Mouse (Mus musculus) neural tube, embryonic 14.5 days (tissue): ENCODE measurements around the gene Cnbp. TPM values are rescaled to one million over a fixed set of nuclear protein-coding genes. Genes with fewer than 3 reads are reported as not detected.

Source experiments
- ATAC-seq: fragments of 200-750 bp; cut with Nextera tagmentation; 2 replicates; pipeline ENCODE4 v1.8.0; 2017; ENCODE audit warnings: low read depth, mild to moderate bottlenecking, moderate TSS enrichment, moderate library complexity
- H3K27ac ChIP-seq: fragments of 300-500 bp; sonication (generic); 2 replicates; pipeline ENCODE4 v1.5.1; 2014; ENCODE audit warnings: low read depth, mild to moderate bottlenecking, control low read depth, low read length, moderate library complexity, mixed read lengths
- H3K27me3 ChIP-seq: fragments of 300-500 bp; sonication (generic); 2 replicates; pipeline ENCODE4 v1.6.1; 2014; ENCODE audit warnings: low read length; ENCODE audit not compliant: control insufficient read depth, insufficient read depth
- H3K36me3 ChIP-seq: fragments of 300-500 bp; sonication (generic); 2 replicates; pipeline ENCODE4 v1.6.1; 2014; ENCODE audit warnings: low read length, mixed read lengths; ENCODE audit not compliant: control insufficient read depth, insufficient read depth
- H3K4me1 ChIP-seq: fragments of 300-500 bp; sonication (generic); 2 replicates; pipeline ENCODE4 v1.6.1; 2014; ENCODE audit warnings: low read length; ENCODE audit not compliant: control insufficient read depth, insufficient read depth
- H3K4me2 ChIP-seq: fragments of 300-500 bp; sonication (generic); 2 replicates; pipeline ENCODE4 v1.6.1; 2014; ENCODE audit warnings: mild to moderate bottlenecking, low read depth, low read length, control low read depth
- H3K4me3 ChIP-seq: fragments of 300-500 bp; sonication (generic); 2 replicates; pipeline ENCODE4 v1.5.1; 2014; ENCODE audit warnings: low read depth, low read length, control low read depth, mixed read lengths
- H3K9ac ChIP-seq: fragments of 300-500 bp; sonication (generic); replicated peaks from 2 replicates; pipeline ENCODE4 v1.6.1; 2014; ENCODE audit warnings: low read depth, mild to moderate bottlenecking, control low read depth, low read length, mixed read lengths
- H3K9me3 ChIP-seq: fragments of 300-500 bp; sonication (generic); 2 replicates; pipeline ENCODE4 v1.6.1; 2016; ENCODE audit warnings: low read length; ENCODE audit not compliant: control insufficient read depth
- WGBS: fragments of 180-500 bp; shearing (Covaris S2); extraction: QIAGEN DNeasy Blood & Tissue Kit; methylation state at CpG from one replicate; pipeline ENCODE4 v1.1.7; 2014; 5-methylcytosine and 5-hydroxymethylcytosine counted together
- polyA plus RNA-seq: library from polyadenylated mRNA; unstranded; fragments of >200 nt; fragmentation: Nextera tagmentation; extraction: Ambion mirVana; gene quantifications from 2 replicates; pipeline ENCODE4 v1.2.1, GENCODE M21; 2014

Cnbp gene
- polyA plus RNA-seq, 1 experiment from 2014 or later: 529 TPM

- Histone ChIP-seq H3K9me3 (no peaks in the 10 kb centered on the region), H3K4me1 (no peaks in the 10 kb centered on the region), H3K36me3 (no peaks in the 10 kb centered on the region), H3K27ac (no peak overlapping the region), H3K27me3 (no peaks in the 10 kb centered on the region), H3K4me2 (no peak overlapping the region), H3K4me3 (no peak overlapping the region), H3K9ac (no peak overlapping the region)
- ATAC-seq: no peak
- WGBS: 86% methylated on average over 6 of the region's 6 CpGs
These were observed 15.3 kb upstream of the Cnbp start for GRCm38 (mm10) chr6:87866211-87866610.

- H3K27ac ChIP-seq: no peak overlapping the region
- no peak for ATAC-seq
- no peaks in the 10 kb centered on the region for H3K9me3 ChIP-seq
- no peak overlapping the region for H3K9ac ChIP-seq
- 76% methylated on average over 1 of the region's 1 CpGs for WGBS
- no peaks in the 10 kb centered on the region for H3K27me3 ChIP-seq
- no peaks in the 10 kb centered on the region for H3K36me3 ChIP-seq
- no peak overlapping the region for H3K4me2 ChIP-seq
- H3K4me3 ChIP-seq: no peak overlapping the region
- H3K4me1 ChIP-seq: no peaks in the 10 kb centered on the region
These were observed 6.2 kb upstream of the Cnbp start for GRCm38 (mm10) chr6:87857071-87857470.

- peaks cover 8% of the 10 kb centered on the region for H3K4me1 ChIP-seq
- no peaks in the 10 kb centered on the region for H3K9me3 ChIP-seq
- H3K4me2 ChIP-seq: no peak overlapping the region
- H3K36me3 ChIP-seq: 0 out of 2 replicates have a peak, but pooled peaks cover 4% of the 10 kb centered on the region
- no peaks in the 10 kb centered on the region for H3K27me3 ChIP-seq
- ATAC-seq: no peak
- no peak overlapping the region for H3K9ac ChIP-seq
- H3K4me3 ChIP-seq: no peak overlapping the region
- H3K27ac ChIP-seq: no peak overlapping the region
- 87% methylated on average over 4 of the region's 4 CpGs for WGBS
These were observed 2.5 kb upstream of the Cnbp start for GRCm38 (mm10) chr6:87853446-87853845.

GRCm38 (mm10) chr6:87851871-87852270, 965 bp upstream of the Cnbp start:
- Histone ChIP-seq H3K4me3 (no peak overlapping the region), H3K36me3 (0 out of 2 replicates have a peak, but pooled peaks cover 7% of the 10 kb centered on the region), H3K27ac (no peak overlapping the region), H3K4me1 (peaks cover 16% of the 10 kb centered on the region), H3K27me3 (no peaks in the 10 kb centered on the region), H3K4me2 (peak overlapping the region; percentile 61; the same call in 1 of the 2 replicates), H3K9me3 (no peaks in the 10 kb centered on the region), H3K9ac (no peak overlapping the region)
- WGBS: 83% methylated on average over 6 of the region's 6 CpGs
- ATAC-seq: no peak

GRCm38 (mm10) chr6:87850155-87850899, 579 bp downstream of the Cnbp start:
- H3K27me3 ChIP-seq: no peaks in the 10 kb centered on the region
- peaks cover 16% of the 10 kb centered on the region for H3K4me1 ChIP-seq
- H3K9ac ChIP-seq: peak overlapping the region; percentile 97
- H3K27ac ChIP-seq: peak overlapping the region; percentile 93
- H3K4me3 ChIP-seq: peak overlapping the region; percentile 100
- ATAC-seq: peak; percentile 73
- WGBS: under 1% methylated on average over 72 of the region's 73 CpGs
- H3K36me3 ChIP-seq: peaks cover 10% of the 10 kb centered on the region; the same call in 1 of the 2 replicates
- H3K4me2 ChIP-seq: peak overlapping the region; percentile 61
- H3K9me3 ChIP-seq: no peaks in the 10 kb centered on the region

- WGBS: 1% methylated on average over 8 of the region's 8 CpGs
- ATAC-seq: no peak
- Histone ChIP-seq H3K27ac (no peak overlapping the region; the same call in 1 of the 2 replicates), H3K4me2 (peak overlapping the region; percentile 61), H3K9ac (peak overlapping the region; percentile 97), H3K9me3 (no peaks in the 10 kb centered on the region), H3K4me1 (peaks cover 16% of the 10 kb centered on the region), H3K36me3 (peaks cover 15% of the 10 kb centered on the region; the same call in 1 of the 2 replicates), H3K27me3 (no peaks in the 10 kb centered on the region), H3K4me3 (peak overlapping the region; percentile 100)
These were observed 1.1 kb downstream of the Cnbp start for GRCm38 (mm10) chr6:87849780-87850154.

- Histone ChIP-seq H3K4me1 (peaks cover 16% of the 10 kb centered on the region), H3K27me3 (no peaks in the 10 kb centered on the region), H3K9me3 (no peaks in the 10 kb centered on the region), H3K4me2 (no peak overlapping the region), H3K9ac (no peak overlapping the region), H3K27ac (no peak overlapping the region), H3K36me3 (peaks cover 41% of the 10 kb centered on the region), H3K4me3 (no peak overlapping the region)
- ATAC-seq: no peak
- 97% methylated on average over 1 of the region's 1 CpGs for WGBS
These were observed 4.1 kb downstream of the Cnbp start for GRCm38 (mm10) chr6:87846813-87847212.

GRCm38 (mm10) chr6:87845031-87845695, 5.7 kb downstream of the Cnbp start:
- no peak overlapping the region for H3K4me2 ChIP-seq
- no peak overlapping the region for H3K9ac ChIP-seq
- H3K4me1 ChIP-seq: peaks cover 16% of the 10 kb centered on the region
- no peaks in the 10 kb centered on the region for H3K9me3 ChIP-seq
- no peak overlapping the region for H3K27ac ChIP-seq
- H3K4me3 ChIP-seq: no peak overlapping the region
- no peaks in the 10 kb centered on the region for H3K27me3 ChIP-seq
- peaks cover 41% of the 10 kb centered on the region for H3K36me3 ChIP-seq
- no peak for ATAC-seq
- 94% methylated on average over 13 of the region's 13 CpGs for WGBS

GRCm38 (mm10) chr6:87842254-87842653, 8.7 kb downstream of the Cnbp start:
- 32% methylated on average over 1 of the region's 1 CpGs for WGBS
- Histone ChIP-seq H3K4me1 (peaks cover 4% of the 10 kb centered on the region; the same call in 1 of the 2 replicates), H3K4me3 (no peak overlapping the region), H3K4me2 (no peak overlapping the region), H3K9ac (no peak overlapping the region), H3K36me3 (peaks cover 34% of the 10 kb centered on the region), H3K27ac (no peak overlapping the region), H3K9me3 (no peaks in the 10 kb centered on the region), H3K27me3 (no peaks in the 10 kb centered on the region)
- ATAC-seq: no peak
